Mouse (Mus musculus) embryonic facial prominence, embryonic 15.5 days (tissue): ENCODE results near the gene Smg7. TPM values are rescaled to one million over a fixed set of nuclear protein-coding genes. Genes with fewer than 3 reads are reported as not detected.

Source experiments
- ATAC-seq: fragments of 200-750 bp; cut with Nextera tagmentation; 2 replicates; pipeline ENCODE4 v1.8.0; 2017; ENCODE audit warnings: low read depth, moderate TSS enrichment; ENCODE audit not compliant: insufficient number of reproducible peaks, low FRiP score, low TSS enrichment
- H3K27ac ChIP-seq: fragments of 300-500 bp; sonication (generic); replicated peaks from 2 replicates; pipeline ENCODE4 v1.5.1; 2015; ENCODE audit warnings: mild to moderate bottlenecking, inconsistent platforms
- H3K27me3 ChIP-seq: fragments of 300-500 bp; sonication (generic); 2 replicates; pipeline ENCODE4 v1.6.1; 2015; ENCODE audit warnings: inconsistent platforms
- H3K36me3 ChIP-seq: fragments of 300-500 bp; sonication (generic); 2 replicates; pipeline ENCODE4 v1.6.1; 2015; ENCODE audit warnings: mild to moderate bottlenecking, inconsistent platforms
- H3K4me1 ChIP-seq: fragments of 300-500 bp; sonication (generic); 2 replicates; pipeline ENCODE4 v1.6.1; 2015; ENCODE audit warnings: inconsistent platforms
- H3K4me2 ChIP-seq: fragments of 300-500 bp; sonication (generic); replicated peaks from 2 replicates; pipeline ENCODE4 v1.6.1; 2015; ENCODE audit warnings: mild to moderate bottlenecking, inconsistent platforms
- H3K4me3 ChIP-seq: fragments of 300-500 bp; sonication (generic); replicated peaks from 2 replicates; pipeline ENCODE4 v1.5.1; 2015; ENCODE audit warnings: mild to moderate bottlenecking, inconsistent platforms
- H3K9ac ChIP-seq: fragments of 300-500 bp; sonication (generic); 2 replicates; pipeline ENCODE4 v1.6.1; 2015; ENCODE audit warnings: inconsistent platforms
- H3K9me3 ChIP-seq: fragments of 300-500 bp; sonication (generic); replicated peaks from 2 replicates; pipeline ENCODE4 v1.6.1; 2016; ENCODE audit warnings: inconsistent platforms
- WGBS: fragments of 180-500 bp; shearing (Covaris S2); methylation state at CpG from one replicate; pipeline ENCODE4 v1.1.7; 2015; 5-methylcytosine and 5-hydroxymethylcytosine counted together
- polyA plus RNA-seq: library from polyadenylated mRNA; unstranded; fragments of >200 nt; fragmentation: Nextera tagmentation; extraction: Ambion mirVana; gene quantifications from 2 replicates; pipeline ENCODE4 v1.2.1, GENCODE M21; 2015

The Smg7 gene
- polyA plus RNA-seq, 1 experiment from 2014 or later: 27.0 TPM

DNA sequence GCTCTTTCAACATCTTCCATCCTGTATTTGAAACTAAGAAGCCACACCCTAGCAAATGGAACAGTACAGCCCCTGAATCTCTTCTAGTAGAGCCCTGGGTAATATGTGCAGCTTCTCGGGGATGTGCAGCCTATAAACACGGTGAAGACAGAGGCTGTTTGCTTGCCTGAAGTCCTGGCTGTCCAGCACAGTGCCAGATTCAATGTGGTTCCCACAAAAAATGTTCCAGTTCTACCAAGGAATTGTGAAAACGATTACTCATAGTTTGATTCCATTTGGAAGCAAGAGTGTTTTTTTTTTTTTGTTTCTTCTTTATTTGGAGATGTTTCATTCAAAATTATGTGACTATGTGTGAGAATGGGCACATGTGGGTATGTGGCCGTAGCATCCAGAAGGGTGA is 80.7 kb downstream of the Smg7 start:
- 83% methylated on average over 4 of the region's 4 CpGs for WGBS
- Histone ChIP-seq H3K27me3 (no peaks in the 10 kb centered on the region), H3K36me3 (no peaks in the 10 kb centered on the region), H3K4me2 (no peak overlapping the region), H3K4me1 (peaks cover 14% of the 10 kb centered on the region; the same call in 1 of the 2 replicates), H3K9ac (no peak overlapping the region), H3K9me3 (no peaks in the 10 kb centered on the region), H3K4me3 (no peak overlapping the region), H3K27ac (no peak overlapping the region)
- no peak for ATAC-seq

DNA sequence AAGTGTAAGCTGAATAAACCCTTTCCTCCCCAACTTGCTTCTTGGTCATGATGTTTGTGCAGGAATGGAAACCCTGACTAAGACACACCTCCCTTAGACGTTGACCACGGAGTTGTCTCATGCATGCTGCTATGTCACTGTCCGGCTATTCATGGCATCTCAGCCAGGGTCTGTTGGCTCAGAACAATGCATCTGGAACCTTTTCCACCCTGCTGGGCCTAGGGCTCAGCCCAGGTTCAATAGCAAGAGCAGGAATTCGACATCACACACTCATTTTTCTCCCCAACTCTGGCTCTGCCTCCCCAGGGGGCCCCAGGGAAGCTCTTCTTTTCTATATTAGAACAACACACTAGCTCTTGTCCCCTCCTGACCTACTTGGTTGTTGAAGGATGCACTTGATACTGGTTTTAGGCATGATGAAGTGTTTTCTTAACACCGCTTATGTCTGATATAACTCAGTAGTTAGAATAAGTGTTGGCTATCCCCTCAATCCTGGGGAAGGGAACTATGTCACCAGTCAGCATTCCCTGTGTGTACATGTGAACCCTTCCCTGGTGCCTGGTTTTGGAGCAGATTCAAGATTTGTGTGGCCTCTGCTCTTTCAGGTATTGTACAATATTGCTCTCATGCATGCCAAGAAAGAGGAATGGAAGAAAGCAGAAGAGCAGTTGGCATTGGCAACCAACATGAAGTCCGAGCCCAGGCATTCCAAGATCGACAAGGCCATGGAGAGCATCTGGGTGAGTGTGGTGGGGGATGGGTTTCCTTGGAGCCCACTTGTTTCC is 81.3 kb downstream of the Smg7 start:
- Histone ChIP-seq H3K4me2 (no peak overlapping the region), H3K4me1 (peaks cover 19% of the 10 kb centered on the region; the same call in 1 of the 2 replicates), H3K27ac (no peak overlapping the region), H3K9me3 (no peaks in the 10 kb centered on the region), H3K4me3 (no peak overlapping the region), H3K27me3 (no peaks in the 10 kb centered on the region), H3K9ac (no peak overlapping the region), H3K36me3 (no peaks in the 10 kb centered on the region)
- WGBS: 79% methylated on average over 7 of the region's 7 CpGs
- ATAC-seq: no peak

- peaks cover 29% of the 10 kb centered on the region for H3K4me1 ChIP-seq
- H3K9ac ChIP-seq: no peak overlapping the region
- H3K4me2 ChIP-seq: no peak overlapping the region
- no peak overlapping the region for H3K27ac ChIP-seq
- H3K36me3 ChIP-seq: no peaks in the 10 kb centered on the region
- no peaks in the 10 kb centered on the region for H3K9me3 ChIP-seq
- H3K27me3 ChIP-seq: no peaks in the 10 kb centered on the region
- H3K4me3 ChIP-seq: no peak overlapping the region
- ATAC-seq: no peak
- WGBS: 86% methylated on average over 6 of the region's 6 CpGs
Observed at GRCm38 (mm10) chr1:152819558-152819957, 82.9 kb downstream of the Smg7 start.

DNA sequence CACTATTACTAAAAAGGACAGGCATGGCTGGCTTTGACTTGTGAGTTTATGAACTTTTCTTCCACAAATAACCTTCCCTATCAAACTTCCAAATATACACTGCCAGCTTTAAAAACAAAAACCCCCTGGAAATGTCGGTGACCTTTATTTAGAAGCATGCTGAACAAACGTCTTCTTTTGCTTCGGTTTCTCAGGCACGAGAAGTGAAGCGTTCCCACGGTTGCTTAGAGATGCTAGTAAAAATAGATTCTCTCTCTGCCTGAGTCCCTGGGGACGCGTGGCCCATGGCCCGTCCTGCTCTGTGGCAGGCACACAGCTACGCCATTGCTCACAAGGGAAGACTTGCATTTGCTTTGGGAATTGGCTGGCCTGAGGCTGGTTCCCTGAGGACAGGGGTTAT is 84.7 kb downstream of the Smg7 start:
- no peak for ATAC-seq
- H3K9ac ChIP-seq: no peak overlapping the region
- H3K9me3 ChIP-seq: no peaks in the 10 kb centered on the region
- no peak overlapping the region for H3K4me3 ChIP-seq
- no peaks in the 10 kb centered on the region for H3K36me3 ChIP-seq
- H3K27me3 ChIP-seq: no peaks in the 10 kb centered on the region
- H3K4me2 ChIP-seq: no peak overlapping the region
- 30% methylated on average over 10 of the region's 10 CpGs for WGBS
- no peak overlapping the region for H3K27ac ChIP-seq
- H3K4me1 ChIP-seq: peaks cover 29% of the 10 kb centered on the region

DNA sequence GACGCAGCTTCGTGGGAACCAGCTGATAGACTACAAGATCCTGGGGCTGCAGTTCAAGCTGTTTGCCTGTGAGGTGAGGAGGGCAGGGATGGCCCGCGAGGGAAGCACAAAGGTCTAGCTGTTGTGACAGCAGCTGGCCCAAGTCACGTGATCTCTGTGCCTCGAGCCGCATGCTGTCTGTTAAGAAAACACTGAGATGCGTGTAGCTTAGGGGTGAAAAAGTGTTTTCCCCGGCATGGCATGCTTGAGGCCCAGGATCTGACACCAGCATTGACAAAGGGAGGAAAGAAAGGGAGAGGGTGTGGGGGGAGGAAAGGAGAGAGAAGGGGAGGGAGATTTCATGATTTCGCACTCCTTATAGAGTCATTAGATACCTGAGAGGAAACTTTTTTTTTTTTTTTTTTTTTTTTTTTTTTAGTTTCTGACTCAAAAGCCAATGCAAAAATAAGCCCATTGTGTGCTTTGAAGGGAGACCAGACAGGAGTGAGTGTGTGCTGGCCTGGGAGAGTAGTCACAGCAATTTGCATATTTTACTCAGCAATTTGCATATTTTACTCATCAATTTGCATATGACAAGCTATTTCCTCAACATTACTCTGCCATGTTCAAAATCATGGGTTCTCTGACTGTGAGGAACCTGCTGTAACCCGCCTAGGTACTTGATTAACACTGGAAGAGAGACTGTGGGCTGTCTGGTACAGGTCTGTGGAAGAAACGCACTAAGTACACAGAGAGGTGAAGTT is 85.2 kb downstream of the Smg7 start:
- Histone ChIP-seq H3K4me3 (no peak overlapping the region), H3K27ac (no peak overlapping the region), H3K9me3 (no peaks in the 10 kb centered on the region), H3K36me3 (no peaks in the 10 kb centered on the region), H3K27me3 (no peaks in the 10 kb centered on the region), H3K9ac (no peak overlapping the region), H3K4me1 (peaks cover 29% of the 10 kb centered on the region), H3K4me2 (no peak overlapping the region)
- no peak for ATAC-seq
- WGBS: 27% methylated on average over 12 of the region's 12 CpGs

GRCm38 (mm10) chr1:152815265-152815701 is 87.2 kb downstream of the Smg7 start:
- ATAC-seq: peak; percentile 83
- H3K4me3 ChIP-seq: no peak overlapping the region
- 40% methylated on average over 7 of the region's 7 CpGs for WGBS
- no peak overlapping the region for H3K9ac ChIP-seq
- H3K4me1 ChIP-seq: peaks cover 29% of the 10 kb centered on the region
- H3K27me3 ChIP-seq: no peaks in the 10 kb centered on the region
- no peaks in the 10 kb centered on the region for H3K9me3 ChIP-seq
- 0 out of 2 replicates have a peak overlapping the region, but pooled peaks have one; percentile 28 for H3K27ac ChIP-seq
- H3K36me3 ChIP-seq: no peaks in the 10 kb centered on the region
- peak overlapping the region; percentile 31 for H3K4me2 ChIP-seq

- Histone ChIP-seq H3K4me1 (peaks cover 16% of the 10 kb centered on the region), H3K4me3 (no peak overlapping the region), H3K9ac (no peak overlapping the region), H3K9me3 (no peaks in the 10 kb centered on the region), H3K4me2 (no peak overlapping the region), H3K36me3 (no peaks in the 10 kb centered on the region), H3K27ac (no peak overlapping the region), H3K27me3 (no peaks in the 10 kb centered on the region)
- ATAC-seq: no peak
- WGBS: 75% methylated on average over 13 of the region's 13 CpGs
Observed at GRCm38 (mm10) chr1:152810533-152811439, 91.7 kb downstream of the Smg7 start.

DNA sequence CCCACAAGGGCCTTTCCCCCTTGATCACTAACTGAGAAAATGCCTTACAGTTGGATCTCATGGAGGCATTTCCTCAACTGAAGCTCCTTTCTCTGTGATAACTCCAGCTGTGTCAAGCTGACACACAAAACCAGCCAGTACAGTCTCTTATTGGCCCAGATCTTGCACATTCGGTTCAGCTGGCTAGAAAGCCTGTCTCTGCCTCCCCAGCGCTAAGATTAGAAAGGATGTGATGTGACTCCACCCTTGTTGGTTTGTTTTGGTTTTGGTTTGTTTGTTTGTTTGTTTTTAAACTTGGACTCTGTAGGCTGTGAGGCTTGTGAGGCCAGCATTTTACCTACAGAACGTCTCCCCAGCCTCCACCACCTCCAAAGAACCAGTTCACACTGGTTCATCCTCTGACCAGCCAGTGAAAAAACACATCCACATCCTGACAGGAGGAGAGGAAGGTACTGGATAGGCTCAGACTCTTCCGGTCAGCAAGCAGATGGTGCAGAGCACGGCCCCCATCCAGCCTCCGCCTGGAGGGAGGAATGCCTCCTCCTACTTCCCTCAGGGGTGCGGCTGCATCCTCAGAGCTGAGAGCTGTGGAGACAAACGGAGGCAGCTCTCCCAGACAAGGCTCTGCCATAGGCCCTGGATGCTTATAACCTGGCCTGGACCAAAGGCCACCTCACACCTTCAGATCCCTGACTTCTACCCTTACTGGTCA is 92.7 kb downstream of the Smg7 start:
- Histone ChIP-seq H3K36me3 (no peaks in the 10 kb centered on the region), H3K4me2 (no peak overlapping the region), H3K9ac (no peak overlapping the region), H3K4me3 (no peak overlapping the region), H3K27me3 (no peaks in the 10 kb centered on the region), H3K27ac (no peak overlapping the region), H3K9me3 (no peaks in the 10 kb centered on the region), H3K4me1 (0 out of 2 replicates have a peak, but pooled peaks cover 9% of the 10 kb centered on the region)
- ATAC-seq: no peak
- WGBS: 29% methylated on average over 8 of the region's 8 CpGs

GRCm38 (mm10) chr1:152808392-152808680 is 94.1 kb downstream of the Smg7 start:
- H3K4me3 ChIP-seq: no peak overlapping the region
- 0 out of 2 replicates have a peak, but pooled peaks cover 9% of the 10 kb centered on the region for H3K4me1 ChIP-seq
- no peak for ATAC-seq
- H3K9me3 ChIP-seq: no peaks in the 10 kb centered on the region
- no peak overlapping the region for H3K27ac ChIP-seq
- no peaks in the 10 kb centered on the region for H3K36me3 ChIP-seq
- 62% methylated on average over 2 of the region's 2 CpGs for WGBS
- H3K27me3 ChIP-seq: no peaks in the 10 kb centered on the region
- H3K4me2 ChIP-seq: no peak overlapping the region
- H3K9ac ChIP-seq: no peak overlapping the region

- 53% methylated on average over 18 of the region's 18 CpGs for WGBS
- Histone ChIP-seq H3K9ac (no peak overlapping the region), H3K36me3 (no peaks in the 10 kb centered on the region), H3K4me2 (no peak overlapping the region), H3K9me3 (no peaks in the 10 kb centered on the region), H3K4me1 (0 out of 2 replicates have a peak, but pooled peaks cover 9% of the 10 kb centered on the region), H3K4me3 (no peak overlapping the region), H3K27me3 (no peaks in the 10 kb centered on the region), H3K27ac (no peak overlapping the region)
- ATAC-seq: 0 out of 2 replicates have a peak, but pooled peaks have one; percentile 35
Observed at GRCm38 (mm10) chr1:152807619-152808391, 94.6 kb downstream of the Smg7 start.
